Mouse (Mus musculus): ENCODE results near the gene Ttc39b.

The Ttc39b gene

DNA sequence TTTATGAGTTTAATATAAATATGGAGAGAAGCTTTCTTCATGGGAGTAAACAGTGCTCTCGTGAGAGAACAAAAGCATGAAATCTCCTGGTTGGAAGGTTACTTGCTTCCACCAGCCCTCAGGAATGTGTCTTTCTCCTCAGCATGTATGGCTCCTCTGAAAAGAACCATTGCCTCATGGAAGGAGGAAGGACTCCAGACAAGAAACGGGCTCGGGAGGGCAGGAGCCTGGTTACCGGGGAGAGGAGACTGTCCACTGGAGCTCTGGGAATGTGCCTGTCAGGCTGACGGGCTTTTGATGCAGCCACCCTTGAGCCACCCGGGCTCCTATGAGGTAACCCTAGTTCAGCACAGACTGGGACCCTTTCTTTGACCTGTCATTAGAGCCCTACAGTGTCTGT lies 137.6 kb downstream of the Ttc39b start:
- DNase-seq (ENCODE audit: low spot score in 2 of 2) = no peak

DNA sequence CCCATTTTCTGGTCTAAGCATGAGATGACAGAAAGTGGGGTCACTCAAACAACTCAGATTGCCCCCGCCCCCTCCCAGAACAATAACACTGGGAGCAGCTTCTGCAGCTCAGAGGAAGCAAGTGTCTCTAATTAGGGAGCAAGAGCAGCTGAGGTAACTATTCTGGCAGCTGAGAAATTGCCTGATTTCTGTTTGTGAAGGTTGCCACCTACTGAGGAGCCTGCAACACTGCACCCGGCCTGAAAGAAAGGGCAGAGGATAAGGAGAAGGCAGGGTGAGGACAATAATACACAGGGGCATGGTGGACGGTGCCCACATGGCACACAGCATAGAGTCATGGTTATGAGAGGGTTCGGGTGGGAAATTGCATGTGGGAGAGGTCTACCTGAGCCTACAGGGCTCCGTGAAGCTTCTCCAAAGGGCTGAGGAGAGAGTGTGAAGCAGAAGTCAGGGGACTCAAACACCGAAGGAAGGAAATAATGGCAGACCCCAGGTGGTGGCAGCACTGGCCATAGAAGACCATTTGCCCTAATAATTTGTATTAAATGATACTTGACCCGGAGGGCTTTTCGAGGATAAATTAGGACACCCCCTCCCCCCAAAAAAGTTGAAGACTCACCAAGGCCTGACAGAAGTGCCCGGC lies 140.6 kb downstream of the Ttc39b start:
- no peak for DNase-seq (ENCODE audit: low spot score in 2 of 2)

DNA sequence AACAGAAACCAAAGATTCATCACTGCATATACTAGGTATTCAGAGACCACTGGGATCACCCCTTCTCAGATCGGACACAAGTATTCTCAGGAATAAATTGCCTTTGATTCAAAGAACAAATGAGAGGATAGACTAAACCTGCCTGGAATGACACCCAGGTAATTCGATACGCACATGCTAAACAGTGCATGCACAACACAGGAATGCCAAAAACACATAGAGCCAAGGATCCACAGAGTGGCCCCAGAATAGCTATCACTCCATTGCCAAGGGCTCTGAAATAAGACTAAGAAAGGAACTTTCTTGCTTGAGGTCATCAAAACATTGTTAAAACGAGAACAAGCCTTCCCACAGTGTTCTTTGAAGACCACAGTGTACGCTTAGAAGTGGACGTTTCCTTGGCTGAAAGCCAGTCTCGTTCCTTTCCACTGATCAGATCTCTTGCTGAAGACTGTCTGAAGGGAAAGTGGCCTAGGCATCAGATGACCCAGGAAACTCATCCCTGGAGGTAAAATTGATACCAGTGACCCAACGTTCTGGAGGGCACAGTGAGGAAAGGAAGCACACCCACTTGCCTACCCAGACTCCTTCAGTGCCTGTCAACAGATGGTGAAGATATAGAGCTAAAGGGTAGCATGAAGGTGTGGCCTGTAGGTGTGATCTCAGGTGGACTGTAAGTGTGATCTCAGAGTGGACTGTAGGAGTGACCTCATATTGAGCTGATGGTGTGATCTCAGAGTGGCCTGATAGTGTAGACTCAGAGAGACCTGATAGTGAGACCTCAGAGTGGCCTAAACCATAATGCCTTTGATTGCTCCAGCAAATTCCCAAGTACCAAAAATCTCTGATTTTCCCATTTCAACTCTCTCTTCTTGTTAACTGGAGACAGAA lies 141.6 kb downstream of the Ttc39b start:
- no peak for DNase-seq (ENCODE audit: low spot score in 2 of 2)

DNA sequence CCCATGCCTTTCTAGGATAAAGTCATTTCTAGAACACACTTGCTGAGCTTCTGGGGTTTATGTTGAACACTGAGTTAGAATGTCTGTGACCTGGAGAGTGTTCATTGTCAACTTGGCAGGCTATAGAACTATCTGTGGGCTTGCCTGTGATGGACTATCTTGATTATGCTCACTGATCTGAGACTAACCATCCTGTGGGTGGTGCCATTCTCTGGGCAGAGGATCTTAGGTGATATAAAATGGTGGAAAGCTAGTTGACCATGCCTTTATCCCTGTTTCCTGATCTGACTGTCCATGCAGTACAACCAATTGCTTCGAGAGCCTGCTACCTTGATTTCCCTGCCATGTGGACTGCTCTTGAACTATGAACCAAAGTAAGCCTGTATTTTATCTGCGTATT lies 146.6 kb downstream of the Ttc39b start:
- no peak for DNase-seq (ENCODE audit: low spot score in 2 of 2)

DNA sequence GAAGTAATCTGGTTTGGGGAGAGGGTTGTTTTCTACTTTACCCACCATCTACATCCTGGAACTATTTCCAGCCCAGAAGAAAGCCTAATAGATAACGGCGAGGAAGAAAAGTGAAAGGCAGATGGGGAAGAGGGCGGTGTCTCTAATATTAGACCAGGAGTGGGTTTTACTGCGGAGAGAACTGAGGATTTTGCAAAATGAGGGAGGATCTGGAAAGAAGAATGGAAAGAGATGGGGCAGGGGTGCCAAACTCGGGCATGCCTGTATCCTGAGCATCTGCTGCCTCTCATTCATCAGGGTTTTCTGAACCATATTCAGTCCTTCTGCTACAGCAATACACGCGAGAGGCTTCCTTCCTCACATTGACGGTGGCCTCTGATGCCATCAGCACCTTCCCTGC lies 149.1 kb downstream of the Ttc39b start:
- no peak for DNase-seq (ENCODE audit: low spot score in 2 of 2)

DNA sequence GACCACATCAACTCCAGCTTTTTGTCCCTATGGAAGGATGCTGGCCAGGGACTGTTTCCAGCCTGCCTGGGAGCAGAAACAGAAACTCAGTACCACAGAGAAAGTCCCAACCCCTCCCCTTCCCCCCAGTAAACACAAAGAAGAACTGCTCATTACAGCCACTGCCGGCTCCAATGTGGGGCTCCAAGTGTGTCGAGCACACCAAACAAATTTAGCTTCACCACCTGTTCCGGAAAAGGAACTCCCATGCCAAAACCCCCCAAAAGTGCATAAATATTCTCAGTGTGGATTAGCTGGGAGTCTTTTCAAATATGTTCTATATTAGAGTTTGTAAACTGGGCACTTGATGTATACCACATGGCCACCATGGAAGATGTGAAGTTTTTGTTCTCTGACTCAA lies 151.8 kb downstream of the Ttc39b start:
- no peak for DNase-seq (ENCODE audit: low spot score in 2 of 2)

DNA sequence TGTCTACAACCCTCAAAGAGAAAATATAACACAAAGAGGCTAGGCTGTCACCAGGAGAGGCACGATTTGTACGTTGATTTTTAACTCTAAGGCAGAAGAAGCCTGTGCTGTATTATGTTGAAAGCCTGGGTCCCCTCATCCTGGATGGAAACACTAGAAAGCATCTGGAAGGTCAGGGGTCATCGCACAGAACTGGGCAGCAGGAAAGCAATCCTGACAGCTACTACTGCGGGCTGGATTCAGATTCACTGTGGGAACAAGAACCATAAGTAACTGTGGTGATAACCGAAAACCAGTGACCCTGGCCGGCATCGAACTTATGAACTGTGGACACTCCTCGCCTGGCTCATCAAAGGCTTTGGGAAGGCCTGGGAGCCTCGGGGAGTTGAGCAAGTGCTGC lies 153.3 kb downstream of the Ttc39b start:
- DNase-seq (ENCODE audit: low spot score in 2 of 2) = no peak
